Mouse (Mus musculus) 3134 (cell line): ENCODE data around the gene Sept8.
A peak's percentile ranks its signal among the peaks of the same experiment; 100 is the strongest.

Experiments used
- DNase-seq: peaks from one replicate; pipeline ENCODE4 v3.0.0-alpha.2; 2011; ENCODE audit warnings: low spot score; ENCODE audit not compliant: insufficient read length; ENCODE audit errors: extremely low read depth

Sept8 gene

GRCm38 (mm10) chr11:53493243-53493955, 25.7 kb upstream of the Sept8 start:
- DNase-seq = no peak

DNA sequence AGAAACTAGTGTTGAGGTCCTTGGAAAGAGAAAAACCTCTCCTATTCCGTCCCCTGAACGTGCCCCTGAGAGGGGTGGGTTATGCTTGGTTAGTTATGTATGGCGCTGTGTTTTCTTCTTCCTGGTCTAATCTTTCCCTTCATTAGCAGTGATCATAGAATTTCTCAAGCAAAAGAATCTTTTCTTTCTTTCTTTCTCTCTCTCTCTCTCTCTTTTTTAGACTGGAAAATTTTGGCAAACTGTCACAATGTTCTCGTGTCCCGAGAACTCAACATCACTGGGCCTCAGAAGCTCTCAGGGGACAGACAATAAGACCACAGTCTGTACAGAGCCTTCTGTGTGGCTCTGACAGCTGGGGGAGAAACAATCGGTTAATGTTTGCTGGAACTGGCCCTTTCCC, 23.6 kb upstream of the Sept8 start:
- no peak for DNase-seq

DNA sequence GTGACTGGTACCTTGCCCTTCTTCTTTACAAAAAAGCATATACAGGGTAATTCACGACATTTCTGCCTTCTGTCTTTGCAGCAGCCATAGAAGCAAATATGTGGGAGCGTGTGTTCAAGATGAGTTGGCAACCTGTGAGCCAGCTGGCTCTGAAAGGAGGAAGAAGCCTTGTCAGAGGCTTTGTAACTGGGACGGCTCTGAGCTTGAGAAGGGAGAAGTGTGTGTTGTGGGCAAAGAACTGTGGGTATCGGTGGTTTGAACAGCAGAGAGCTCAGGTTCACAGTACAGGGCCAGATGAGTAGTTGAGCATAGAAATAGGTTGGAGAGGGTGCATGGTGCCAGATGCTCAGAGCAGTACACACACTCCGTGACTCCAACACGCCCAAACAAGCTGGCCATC, 22.1 kb upstream of the Sept8 start:
- no peak for DNase-seq

DNA sequence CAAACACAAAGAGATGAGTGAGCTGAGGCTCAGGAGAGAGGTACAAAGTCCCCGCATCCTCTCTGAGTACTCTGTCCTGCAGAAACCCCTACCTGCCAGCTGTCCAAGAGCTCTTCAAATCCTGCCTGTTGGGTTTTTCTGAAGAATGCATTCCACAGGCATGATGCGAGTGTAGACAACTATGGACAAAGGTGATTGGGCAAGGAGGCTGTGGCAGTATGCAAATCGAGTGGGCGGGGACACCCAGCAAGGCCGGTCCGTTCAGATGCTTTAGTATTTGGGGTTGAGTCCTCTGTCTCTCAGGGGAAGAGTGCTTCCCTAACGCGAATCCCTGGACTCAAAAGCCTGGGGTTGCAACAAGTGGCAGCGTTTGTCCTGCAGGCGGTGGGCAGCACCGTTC, 18.5 kb upstream of the Sept8 start:
- DNase-seq = peak; percentile 64

- no peak for DNase-seq
Observed at GRCm38 (mm10) chr11:53502039-53502765, 16.9 kb upstream of the Sept8 start.

- no peak for DNase-seq
Observed at GRCm38 (mm10) chr11:53503738-53504137, 15.3 kb upstream of the Sept8 start.

- DNase-seq = no peak
Observed at GRCm38 (mm10) chr11:53504376-53504775, 14.7 kb upstream of the Sept8 start.

DNA sequence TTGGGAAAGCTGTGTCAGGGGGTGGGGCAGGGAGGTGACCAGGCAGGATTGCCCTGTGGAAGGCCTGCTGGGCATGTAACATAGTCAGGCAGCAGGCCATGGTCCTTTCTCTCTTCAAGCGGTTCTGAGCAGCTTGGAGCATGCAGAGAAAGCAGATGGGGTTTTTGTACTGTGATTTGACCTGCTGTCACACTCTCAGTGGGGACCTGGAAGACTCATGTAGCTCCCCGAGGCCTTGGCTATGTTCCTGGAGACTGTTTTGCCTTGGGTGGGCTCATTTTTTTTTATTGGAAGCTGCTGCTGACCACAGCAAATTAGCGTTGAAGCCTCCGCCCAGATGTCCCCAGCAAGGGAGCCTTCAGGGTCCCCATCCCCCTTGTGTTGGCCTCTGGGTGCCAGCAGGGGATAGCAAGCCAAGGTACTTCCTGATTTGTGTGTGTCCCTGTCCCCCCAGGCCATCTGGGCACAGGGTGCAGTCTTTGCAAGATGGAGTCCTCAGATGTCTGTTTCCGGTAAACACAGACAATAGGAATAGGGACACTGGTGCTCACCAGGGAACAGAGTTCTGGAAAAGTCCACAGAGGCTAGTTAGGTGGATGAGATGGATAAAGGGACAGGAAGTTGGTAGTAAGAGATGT, 13.9 kb upstream of the Sept8 start:
- DNase-seq = no peak

DNA sequence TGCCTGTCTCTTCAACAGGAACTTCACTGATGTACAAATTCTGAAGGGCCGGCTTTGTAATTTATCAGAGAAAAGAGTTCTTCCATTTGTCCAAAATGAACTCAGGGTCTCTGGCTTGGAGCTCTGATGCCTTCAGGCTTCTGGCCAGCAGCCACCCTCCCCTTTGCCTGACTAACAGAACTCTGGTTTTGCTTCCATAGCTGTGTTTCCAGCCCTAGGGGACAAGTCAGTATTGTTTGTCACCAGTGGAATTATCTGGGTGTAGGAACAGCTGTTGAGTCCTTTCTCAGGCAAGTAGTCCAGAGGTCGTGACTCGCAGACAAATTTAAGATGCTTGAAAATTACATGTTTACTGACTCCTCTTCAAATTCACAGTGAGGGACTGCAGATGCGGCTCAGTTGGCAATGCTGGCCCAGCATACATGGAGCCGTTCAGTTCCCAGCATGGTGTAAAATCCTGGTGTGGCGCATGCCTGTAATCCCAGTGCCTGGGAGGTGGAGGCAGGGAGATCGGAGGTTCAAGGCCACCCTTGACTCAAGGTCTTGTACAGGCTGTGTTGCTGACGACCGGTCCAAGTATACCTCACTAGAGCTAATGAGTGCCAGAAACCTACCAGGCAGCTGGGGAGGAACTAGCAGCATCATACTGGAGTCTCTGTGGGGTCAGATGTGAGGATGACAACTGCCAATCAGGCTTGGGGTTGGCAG, 11.8 kb upstream of the Sept8 start:
- DNase-seq = no peak

DNA sequence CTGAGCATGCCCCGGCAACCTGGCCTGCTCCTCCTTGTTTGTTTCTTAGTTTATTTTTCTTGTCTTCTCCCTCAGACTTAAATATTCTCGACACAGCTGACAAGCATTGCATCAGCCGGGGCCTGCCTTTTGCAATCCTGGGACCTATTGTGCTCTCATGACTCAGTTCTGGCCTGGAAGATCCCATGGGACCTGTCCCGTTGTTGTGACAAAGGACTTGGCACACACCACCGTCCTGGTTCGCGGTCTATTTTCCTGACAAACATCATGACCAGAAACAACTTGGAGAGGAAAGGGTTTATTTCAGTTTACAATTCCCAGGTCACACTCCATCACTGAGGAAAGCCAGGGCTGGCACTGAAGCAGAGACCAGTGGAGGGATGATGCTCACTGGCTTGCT, 10.9 kb upstream of the Sept8 start:
- DNase-seq = peak; percentile 82

- peak; percentile 67 for DNase-seq
Observed at GRCm38 (mm10) chr11:53508591-53508990, 10.5 kb upstream of the Sept8 start.

- DNase-seq = no peak
Observed at GRCm38 (mm10) chr11:53510351-53510750, 8.7 kb upstream of the Sept8 start.

DNA sequence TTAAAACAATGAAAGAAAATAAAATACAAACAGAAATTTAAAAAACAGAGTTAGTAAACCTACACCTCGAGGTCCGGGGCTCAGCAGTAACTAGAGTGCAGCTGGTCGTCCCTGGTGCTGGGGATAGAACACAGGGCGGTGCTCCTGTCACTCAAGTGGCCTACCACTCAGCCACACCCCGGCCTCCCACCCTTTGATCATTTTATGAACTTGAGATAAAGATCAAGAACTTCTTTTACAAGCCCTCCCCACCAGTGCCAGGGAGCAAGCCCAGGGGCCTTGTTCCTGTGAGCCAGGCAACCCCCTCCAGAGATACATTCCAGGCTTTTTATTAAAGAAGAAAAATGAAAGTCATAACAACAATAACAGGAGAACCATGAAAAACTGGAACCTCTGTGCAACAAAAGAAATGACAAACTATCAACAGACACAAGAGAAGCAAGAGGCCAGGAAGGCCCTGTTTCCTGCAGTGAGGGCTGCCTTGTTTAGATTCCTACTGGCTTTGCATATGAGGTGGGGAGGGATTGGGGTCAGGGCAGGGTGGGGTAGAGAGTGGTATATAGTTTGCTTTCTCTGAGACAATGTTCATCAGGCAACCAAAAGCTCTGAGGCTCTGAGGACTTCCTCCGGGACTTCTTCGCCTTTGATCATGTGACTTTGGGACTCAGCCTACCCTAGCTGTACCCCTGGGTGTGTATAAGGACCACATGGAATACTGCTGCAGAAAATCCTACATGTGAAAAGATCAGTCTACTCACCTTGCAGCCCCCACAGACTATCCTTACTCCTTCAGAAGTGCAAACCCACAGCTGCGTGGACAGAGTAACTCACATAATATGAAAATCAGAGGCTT, 2.1 kb upstream of the Sept8 start:
- no peak for DNase-seq

GRCm38 (mm10) chr11:53518759-53519158, 298 bp upstream of the Sept8 start:
- DNase-seq = no peak

DNA sequence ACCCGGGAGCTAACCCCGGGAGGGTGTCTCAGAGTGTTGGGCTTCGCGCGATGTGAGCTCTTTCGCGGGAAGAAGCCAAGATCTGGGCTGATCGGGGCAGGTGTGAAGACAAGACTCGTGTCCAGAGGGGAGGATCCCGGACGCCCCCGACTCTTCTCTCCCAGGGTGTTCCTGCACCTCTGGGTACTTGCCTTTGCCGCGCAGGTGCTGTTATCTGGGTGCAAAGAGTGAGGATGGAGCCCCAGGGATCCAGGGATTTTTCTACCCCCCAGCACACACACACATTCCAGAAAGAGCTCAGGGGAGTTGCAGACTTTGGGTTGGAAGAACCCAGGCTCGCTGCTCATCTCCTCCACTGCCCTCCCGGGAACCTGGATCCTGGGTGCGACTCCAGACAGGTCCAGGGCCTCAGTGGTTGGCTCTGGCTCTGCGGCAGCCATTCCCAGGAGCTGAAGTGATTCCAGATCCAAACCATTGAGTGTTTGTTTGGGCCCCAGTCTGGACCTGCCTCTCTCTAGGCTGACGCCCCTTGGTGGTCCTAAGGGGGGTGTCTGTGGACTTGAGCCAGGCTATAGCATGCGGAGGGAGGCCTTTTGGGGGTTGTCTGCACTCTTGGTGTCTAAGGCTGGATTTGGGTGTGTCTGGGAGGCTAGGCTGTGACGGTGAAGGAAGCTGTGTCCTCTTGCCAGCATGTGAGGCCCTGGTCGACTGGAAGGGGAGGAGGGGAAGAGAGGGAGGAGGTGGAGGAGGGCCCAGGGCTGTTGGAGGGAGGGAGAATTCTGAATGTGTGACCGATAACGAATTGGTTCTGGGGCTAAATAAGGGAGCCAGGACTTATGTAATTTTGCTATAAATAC, 1.3 kb downstream of the Sept8 start:
- DNase-seq = peak; percentile 75

GRCm38 (mm10) chr11:53521120-53521820, 2.2 kb downstream of the Sept8 start:
- DNase-seq = no peak

- DNase-seq = no peak
Observed at GRCm38 (mm10) chr11:53521821-53522131, 2.7 kb downstream of the Sept8 start.

- no peak for DNase-seq
Observed at GRCm38 (mm10) chr11:53522362-53522761, 3.3 kb downstream of the Sept8 start.

DNA sequence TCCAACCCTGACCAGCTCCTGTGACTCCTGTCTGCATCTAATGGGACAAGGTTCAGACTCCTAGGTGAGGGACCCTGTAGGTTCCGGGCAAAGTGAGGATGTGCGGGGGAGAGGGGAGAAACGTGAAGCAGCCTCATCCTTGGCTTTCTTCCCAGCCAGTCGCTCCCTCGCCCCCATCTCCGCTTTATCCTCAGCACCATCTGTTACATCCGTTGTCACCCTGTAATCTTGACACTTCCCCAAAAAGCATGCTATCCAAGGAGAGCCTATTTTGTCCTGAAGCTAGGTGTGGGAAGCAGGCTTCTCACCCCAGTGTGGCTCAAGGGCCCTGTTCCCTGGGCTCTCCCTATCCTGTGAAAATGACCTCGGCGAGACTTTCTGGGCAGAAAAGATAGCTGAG, 3.9 kb downstream of the Sept8 start:
- no peak for DNase-seq
